Comparison of ENCODE assay signal across 32 mouse cellular contexts in genomic region chr4:120669585-120669984, GRCm38 (mm10). TPM values are rescaled to one million over a fixed set of nuclear protein-coding genes. Genes with fewer than 3 reads are reported as not detected.
A peak's percentile ranks its signal among the peaks of the same experiment; 100 is the strongest.
DNase-seq lines count a peak whose midpoint lies in the region; ATAC-seq and TF ChIP-seq lines count a peak whose summit lies in the region.
"Had no signal": no experiment of that assay in that cellular context is flagged by ENCODE, and none has a peak within 500 bp of the region (broad histone marks: within the 10 kb centered on the region; RNA-seq: fewer than 3 reads in every experiment).

No protein-coding gene starts in this region.

- TF ChIP-seq EP300 in liver, embryonic 14.5 days (IDR thresholded peaks at IDR 0.05; ENCODE audit: low read depth), result peak; percentile 58

- 42% methylated on average over 5 of the region's 5 CpGs for WGBS in liver, embryonic 14.5 days (ENCODE audit: insufficient replicate concordance)
- WGBS in small intestine, adult 2 months, result 77% methylated on average over 5 of the region's 5 CpGs
- WGBS in thymus, adult 2 months, result 22% methylated on average over 5 of the region's 5 CpGs
- 76% methylated on average over 5 of the region's 5 CpGs for WGBS in embryonic facial prominence, embryonic 10.5 days

- no peaks in the 10 kb centered on the region; the same call in 1 of the 2 replicates for H3K27me3 ChIP-seq in erythroblast, embryonic 14.5 days (ENCODE audit: control insufficient read depth)
- H3K27me3 ChIP-seq in G1E (ENCODE audit: insufficient read depth, low read length), result no peaks in the 10 kb centered on the region
- H3K27me3 ChIP-seq in liver, embryonic 14.5 days (ENCODE audit: control insufficient read depth, insufficient read depth, low read length), result no peaks in the 10 kb centered on the region
- H3K27me3 ChIP-seq in small intestine, adult 2 months (ENCODE audit: control insufficient read depth, insufficient read depth, low read length), result no peaks in the 10 kb centered on the region
- no peaks in the 10 kb centered on the region; the same call in 1 of the 2 replicates for H3K27me3 ChIP-seq in thymus, adult 2 months (ENCODE audit: control insufficient read depth, insufficient read depth, low read length)
- H3K27me3 ChIP-seq in embryonic facial prominence, embryonic 10.5 days (replicated peaks; ENCODE audit: low read depth, poor library complexity, severe bottlenecking), result peaks cover 74% of the 10 kb centered on the region

- H3K9ac ChIP-seq in liver, embryonic 14.5 days (replicated peaks), result no peak overlapping the region
- H3K9ac ChIP-seq: embryonic facial prominence, embryonic 12.5 days; forebrain, embryonic 13.5 days; hindbrain, embryonic 15.5 days; lung, embryonic 14.5 days; neural tube, embryonic 13.5 days had no signal

- ATAC-seq in erythroblast, adult 5-6 weeks (replicated peaks; ENCODE audit: low FRiP score, poor library complexity, severe bottlenecking), result no peak
- ATAC-seq in G1E (ENCODE audit: extremely low read depth, insufficient number of reproducible peaks, low FRiP score, poor library complexity, severe bottlenecking), result peak; percentile 11; the same call in 1 of the 2 replicates
- ATAC-seq in liver, embryonic 14.5 days (ENCODE audit: insufficient read depth), result no peak
- ATAC-seq: forebrain, embryonic 13.5 days; inflammation-experienced regulatory T-cells, adult 6 months; midbrain, embryonic 16.5 days had no signal

- no peak for TF ChIP-seq CTCF in G1E (IDR thresholded peaks at IDR 0.05; ENCODE audit: low read depth, low read length)
- no peak for TF ChIP-seq CTCF in liver, embryonic 14.5 days (IDR thresholded peaks at IDR 0.05; ENCODE audit: low read depth)
- TF ChIP-seq CTCF in small intestine, adult 2 months (IDR thresholded peaks at IDR 0.05; ENCODE audit: extremely low read depth, insufficient read length, insufficient replicate concordance, low read depth, low read length), result no peak
- no peak for TF ChIP-seq CTCF in thymus, adult 2 months (IDR thresholded peaks at IDR 0.05; ENCODE audit: borderline replicate concordance, control insufficient read depth, extremely low read depth, insufficient read depth, low read length, poor library complexity)

- no peak for DNase-seq in G1E (ENCODE audit: low spot score)
- peak in 1 of 3 experiments; percentile 63 for DNase-seq in liver, embryonic 14.5 days (ENCODE audit: low read depth in 3 of 3, low spot score in 3 of 3)
- DNase-seq in testis, postnatal 14 days (ENCODE audit: low spot score), result no peak
- no peak for DNase-seq in thymus, adult 2 months
- DNase-seq in embryonic facial prominence, embryonic 10.5 days (ENCODE audit: low spot score), result no peak
- DNase-seq: adrenal gland, postnatal 14 days; cerebellum, adult 11 months; cerebellum, adult 9-10 months; cerebellum, postnatal 36 days; gastrocnemius, postnatal 10 days; heart, postnatal 10 days; kidney, adult 18-20 months; kidney, postnatal 4 days; left cerebral cortex, postnatal 4 days; lung, embryonic 14.5 days; lung, postnatal 14 days; right cerebral cortex, postnatal 4 days; thymus, postnatal 25 days had no signal

- peaks cover 36% of the 10 kb centered on the region for H3K36me3 ChIP-seq in erythroblast, embryonic 14.5 days (ENCODE audit: control insufficient read depth)
- H3K36me3 ChIP-seq in G1E (replicated peaks), result peaks cover 12% of the 10 kb centered on the region
- no peaks in the 10 kb centered on the region for H3K36me3 ChIP-seq in liver, embryonic 14.5 days (replicated peaks; ENCODE audit: control insufficient read depth, insufficient read depth, low read depth)
- H3K36me3 ChIP-seq in small intestine, adult 2 months (ENCODE audit: control insufficient read depth, insufficient read depth, low read length), result no peaks in the 10 kb centered on the region
- no peaks in the 10 kb centered on the region for H3K36me3 ChIP-seq in thymus, adult 2 months (ENCODE audit: control insufficient read depth, insufficient read depth, low read length)
- H3K36me3 ChIP-seq in embryonic facial prominence, embryonic 10.5 days (replicated peaks), result no peaks in the 10 kb centered on the region
- H3K36me3 ChIP-seq: embryonic facial prominence, embryonic 12.5 days; heart, embryonic 10.5 days; hindbrain, embryonic 10.5 days; hindbrain, embryonic 15.5 days; neural tube, embryonic 13.5 days had no signal

- H3K4me1 ChIP-seq in erythroblast, embryonic 14.5 days (ENCODE audit: control insufficient read depth), result peaks cover 89% of the 10 kb centered on the region
- peaks cover 81% of the 10 kb centered on the region for H3K4me1 ChIP-seq in G1E (ENCODE audit: insufficient read depth, low read depth, low read length)
- H3K4me1 ChIP-seq in liver, embryonic 14.5 days (replicated peaks; ENCODE audit: control insufficient read depth in 2 of 2, insufficient read depth in 2 of 2, low read length in 1 of 2), result peaks cover 50 to 68% of the 10 kb centered on the region in 2 experiments
- H3K4me1 ChIP-seq in small intestine, adult 2 months (ENCODE audit: control insufficient read depth, insufficient read depth, insufficient read length, low read length), result peaks cover 2% of the 10 kb centered on the region; the same call in 1 of the 2 replicates
- H3K4me1 ChIP-seq in thymus, adult 2 months (replicated peaks; ENCODE audit: control insufficient read depth, insufficient read depth, low read length), result peaks cover 17% of the 10 kb centered on the region
- peaks cover 20% of the 10 kb centered on the region for H3K4me1 ChIP-seq in embryonic facial prominence, embryonic 10.5 days

- peaks cover 8% of the 10 kb centered on the region; the same call in 1 of the 2 replicates for H3K9me3 ChIP-seq in erythroblast, embryonic 14.5 days (ENCODE audit: control insufficient read depth, low read length)
- no peaks in the 10 kb centered on the region for H3K9me3 ChIP-seq in G1E (replicated peaks)
- no peaks in the 10 kb centered on the region for H3K9me3 ChIP-seq in liver, embryonic 14.5 days (ENCODE audit: control insufficient read depth, low read length)
- H3K9me3 ChIP-seq in embryonic facial prominence, embryonic 10.5 days, result no peaks in the 10 kb centered on the region
- H3K9me3 ChIP-seq: embryonic facial prominence, embryonic 12.5 days; heart, embryonic 10.5 days; hindbrain, embryonic 10.5 days; hindbrain, embryonic 15.5 days; neural tube, embryonic 13.5 days had no signal

- no peak for TF ChIP-seq POLR2A in small intestine, adult 2 months (IDR thresholded peaks at IDR 0.05; ENCODE audit: low read depth, low read length)
- no peak for TF ChIP-seq POLR2A in thymus, adult 2 months (IDR thresholded peaks at IDR 0.05; ENCODE audit: control insufficient read depth, extremely low read depth, insufficient read depth, low read length, poor library complexity)

- H3K27ac ChIP-seq in liver, embryonic 14.5 days, result peak overlapping the region; percentile 43; the same call in 1 of the 2 replicates
- H3K27ac ChIP-seq in small intestine, adult 2 months (ENCODE audit: insufficient read depth, low read depth, low read length), result 0 out of 2 replicates have a peak overlapping the region, but pooled peaks have one; percentile 9
- H3K27ac ChIP-seq in thymus, adult 2 months (ENCODE audit: control insufficient read depth, insufficient read depth, low read length), result no peak overlapping the region
- H3K27ac ChIP-seq in embryonic facial prominence, embryonic 10.5 days (replicated peaks), result no peak overlapping the region
- H3K27ac ChIP-seq: embryonic facial prominence, embryonic 12.5 days; forebrain, embryonic 13.5 days; hindbrain, embryonic 10.5 days; hindbrain, embryonic 15.5 days; kidney, postnatal 0 days; neural tube, embryonic 13.5 days had no signal

- peak overlapping the region; percentile 10 for H3K4me3 ChIP-seq in erythroblast, embryonic 14.5 days (replicated peaks)
- H3K4me3 ChIP-seq in G1E (ENCODE audit: low read depth, low read length), result peak overlapping the region; percentile 36; the same call in 1 of the 2 replicates
- H3K4me3 ChIP-seq in liver, embryonic 14.5 days (ENCODE audit: insufficient read depth in 1 of 2, low read depth in 2 of 2, low read length in 2 of 2), result no peak overlapping the region
- H3K4me3 ChIP-seq in small intestine, adult 2 months (ENCODE audit: low read depth, low read length), result no peak overlapping the region
- no peak overlapping the region for H3K4me3 ChIP-seq in thymus, adult 2 months (ENCODE audit: control insufficient read depth, insufficient read depth, low read length)
- H3K4me3 ChIP-seq in embryonic facial prominence, embryonic 10.5 days, result no peak overlapping the region
- H3K4me3 ChIP-seq: embryonic facial prominence, embryonic 12.5 days; forebrain, embryonic 13.5 days; heart, embryonic 10.5 days; hindbrain, embryonic 10.5 days; hindbrain, embryonic 15.5 days; myocyte; neural tube, embryonic 13.5 days had no signal

- peak overlapping the region; percentile 93 for H3K4me2 ChIP-seq in liver, embryonic 14.5 days (ENCODE audit: low read depth)
- H3K4me2 ChIP-seq: embryonic facial prominence, embryonic 12.5 days; forebrain, embryonic 13.5 days; hindbrain, embryonic 15.5 days; lung, embryonic 14.5 days; midbrain, embryonic 11.5 days; neural tube, embryonic 13.5 days had no signal

RNA-seq across cellular contexts. Expression of gene Cited4, which starts 3.2 kb away (rescaled TPM):
- 171 and 228 TPM in 2 replicates for polyA plus RNA-seq in erythroblast, embryonic 14.5 days (2012)
- 1.7 and 2.5 TPM in 2 replicates for total RNA-seq in erythroblast, adult 5-6 weeks (2015; ENCODE audit: low replicate concordance)
- 5.4 and 7.0 TPM in 2 replicates for total RNA-seq in erythroblast, adult 5-6 weeks (2017; ENCODE audit: low replicate concordance)
- total RNA-seq in G1E (2014; fragmentation: Nextera tagmentation), result 65.4 and 67.9 TPM in 2 replicates
- 82.3 and 128 TPM in 2 replicates for total RNA-seq in G1E (2017)
- polyA plus RNA-seq in G1E (2012), result 625 and 793 TPM in 2 replicates
- 79.1 and 109 TPM in 2 replicates for polyA plus RNA-seq in liver, embryonic 14.5 days (2012; rRNA removed)
- polyA plus RNA-seq in liver, embryonic 14.5 days (2014; fragmentation: Nextera tagmentation; extraction: Ambion mirVana), result 76.6 and 95.2 TPM in 2 replicates
- polyA plus RNA-seq in small intestine, adult 2 months (2012; rRNA removed), result 18.6 and 21.0 TPM in 2 replicates
- polyA plus RNA-seq in thymus, adult 2 months (2012; rRNA removed), result 6.5 and 9.2 TPM in 2 replicates
- 9.9 and 10.3 TPM in 2 replicates for polyA plus RNA-seq in embryonic facial prominence, embryonic 10.5 days (2016; fragmentation: Nextera tagmentation; extraction: Ambion mirVana)
- polyA plus RNA-seq: myocyte had no signal

Comparison
In these comparisons a context has a peak if more than half of its experiments do, and no peak if none do; other contexts are left out.
1. H3K4me3 ChIP-seq: peak in erythroblast, embryonic 14.5 days (single experiment) and G1E (single experiment); none in liver, embryonic 14.5 days (0 of 2), small intestine, adult 2 months (single experiment), thymus, adult 2 months (single experiment) and embryonic facial prominence, embryonic 10.5 days (single experiment).
2. H3K27ac ChIP-seq: peak in liver, embryonic 14.5 days (single experiment) and small intestine, adult 2 months (single experiment); none in thymus, adult 2 months (single experiment) and embryonic facial prominence, embryonic 10.5 days (single experiment).